Comparison of ENCODE assay signal across 8 mouse cellular contexts in genomic region chr14:75828866-75829806, GRCm38 (mm10). TPM values are rescaled to one million over a fixed set of nuclear protein-coding genes. Genes with fewer than 3 reads are reported as not detected.
A peak's percentile ranks its signal among the peaks of the same experiment; 100 is the strongest.
DNase-seq lines count a peak whose midpoint lies in the region; ATAC-seq and TF ChIP-seq lines count a peak whose summit lies in the region.

No protein-coding gene starts in this region.

- peak overlapping the region; percentile 67 for H3K4me3 ChIP-seq in gastrocnemius, adult 2 months
- H3K4me3 ChIP-seq in hindbrain, postnatal 0 days (ENCODE audit: low read length) = peak overlapping the region; percentile 35

- peak overlapping the region; percentile 94 for H3K27ac ChIP-seq in gastrocnemius, adult 2 months
- H3K27ac ChIP-seq in hindbrain, postnatal 0 days = peak overlapping the region; percentile 41; the same call in 1 of the 2 replicates

- TF ChIP-seq CTCF in gastrocnemius, adult 2 months (IDR thresholded peaks at IDR 0.05) = peak; percentile 98
- TF ChIP-seq CTCF in hindbrain, postnatal 0 days (IDR thresholded peaks at IDR 0.05; ENCODE audit: low read depth) = peak; percentile 95

- H3K27me3 ChIP-seq in hindbrain, postnatal 0 days (ENCODE audit: insufficient read depth, low read length) = no peaks in the 10 kb centered on the region

- peak; percentile 60 for ATAC-seq in common myeloid progenitor, adult 5-6 weeks (replicated peaks; ENCODE audit: low read depth, poor library complexity, severe bottlenecking)
- peak; percentile 63 for ATAC-seq in hindbrain, postnatal 0 days

- peak overlapping the region; percentile 88 for H3K4me2 ChIP-seq in hindbrain, postnatal 0 days (ENCODE audit: low read depth, low read length)

- H3K36me3 ChIP-seq in hindbrain, postnatal 0 days (ENCODE audit: insufficient read depth, low read length) = no peaks in the 10 kb centered on the region

- 5% methylated on average over 32 of the region's 32 CpGs for WGBS in hindbrain, postnatal 0 days

- peak overlapping the region; percentile 38 for H3K9ac ChIP-seq in hindbrain, postnatal 0 days (replicated peaks; ENCODE audit: low read length)

- intact Hi-C loops in gastrocnemius, adult 2 months (cut with DNase I) = loop anchor here (1.0 kb wide), 2 partner anchors 20 to 42 kb away; partner anchors contain the start of gene Slc25a30

- no peaks in the 10 kb centered on the region for H3K9me3 ChIP-seq in hindbrain, postnatal 0 days (ENCODE audit: low read length)

- peaks cover 8% of the 10 kb centered on the region for H3K4me1 ChIP-seq in hindbrain, postnatal 0 days (ENCODE audit: insufficient read depth, low read length)

- peak; percentile 79 for DNase-seq in ZHBTc4 (ENCODE audit: low read depth, low spot score)
- DNase-seq in gastrocnemius, adult 2 months = peak; percentile 93
- peak; percentile 91 for DNase-seq in hindbrain, postnatal 0 days (ENCODE audit: low spot score)
- peak; percentile 92 to 94 for DNase-seq in left cerebral cortex, adult 18-20 months (ENCODE audit: low spot score in 2 of 2)
- DNase-seq in lung, postnatal 4 days = peak; percentile 84 to 91
- peak; percentile 87 for DNase-seq in retina, postnatal 1 day
- DNase-seq in thymus, postnatal 4 days = peak; percentile 89

RNA-seq across cellular contexts. Expression of gene Tpt1, which starts 15.8 kb away (rescaled TPM):
- 1,030 and 1,151 TPM in 2 replicates for total RNA-seq in common myeloid progenitor, adult 5-6 weeks (2017)
- 1,000 to 10,000 TPM; 3,630 to 4,350 TPM for total RNA-seq in gastrocnemius, adult 2 months (2021)
- total RNA-seq in hindbrain, postnatal 0 days (2014; rRNA removed) = 377 and 433 TPM in 2 replicates
- 731 and 750 TPM in 2 replicates for polyA plus RNA-seq in hindbrain, postnatal 0 days (2015; fragmentation: Nextera tagmentation; extraction: Ambion mirVana)
- total RNA-seq in left cerebral cortex, adult 18-20 months (2021) = 1,000 to 10,000 TPM in 1 of 2 experiments, 100 to 1,000 TPM in 1; 988 to 1,071 TPM

RNA-seq across cellular contexts. Expression of gene Slc25a30, which starts 42.3 kb away (rescaled TPM):
- total RNA-seq in common myeloid progenitor, adult 5-6 weeks (2017) = 20.3 and 29.7 TPM in 2 replicates
- 10 to 100 TPM in 1 of 2 experiments, 1 to 10 TPM in 1; 6.6 to 10.5 TPM for total RNA-seq in gastrocnemius, adult 2 months (2021)
- 17.4 and 27.2 TPM in 2 replicates for total RNA-seq in hindbrain, postnatal 0 days (2014; rRNA removed)
- 4.8 and 6.0 TPM in 2 replicates for polyA plus RNA-seq in hindbrain, postnatal 0 days (2015; fragmentation: Nextera tagmentation; extraction: Ambion mirVana)
- 10 to 100 TPM; 13.4 to 14.9 TPM for total RNA-seq in left cerebral cortex, adult 18-20 months (2021)

Comparison
In these comparisons a context has a peak if more than half of its experiments do, and no peak if none do; other contexts are left out.
1. Peak in every context shown above with its lines: DNase-seq, ATAC-seq, H3K4me3 ChIP-seq and H3K27ac ChIP-seq.